Mouse (Mus musculus) small intestine, adult 2 months (tissue): Measurements from ENCODE around the gene Eepd1.

Experiments
- CTCF ChIP-seq: fragments of 200-500 bp; IDR thresholded peaks from 2 replicates; pipeline ENCODE4 v1.5.1; 2012; ENCODE audit warnings: low read depth, mild to moderate bottlenecking, control low read depth, inconsistent platforms, low read length, moderate library complexity, mixed read lengths; ENCODE audit not compliant: insufficient replicate concordance, insufficient read length; ENCODE audit errors: extremely low read depth
- POLR2A ChIP-seq: fragments of 200-500 bp; IDR thresholded peaks from 2 replicates; pipeline ENCODE4 v1.6.1; 2012; ENCODE audit warnings: low read depth, mild to moderate bottlenecking, control low read depth, inconsistent platforms, low read length, moderate library complexity

DNA sequence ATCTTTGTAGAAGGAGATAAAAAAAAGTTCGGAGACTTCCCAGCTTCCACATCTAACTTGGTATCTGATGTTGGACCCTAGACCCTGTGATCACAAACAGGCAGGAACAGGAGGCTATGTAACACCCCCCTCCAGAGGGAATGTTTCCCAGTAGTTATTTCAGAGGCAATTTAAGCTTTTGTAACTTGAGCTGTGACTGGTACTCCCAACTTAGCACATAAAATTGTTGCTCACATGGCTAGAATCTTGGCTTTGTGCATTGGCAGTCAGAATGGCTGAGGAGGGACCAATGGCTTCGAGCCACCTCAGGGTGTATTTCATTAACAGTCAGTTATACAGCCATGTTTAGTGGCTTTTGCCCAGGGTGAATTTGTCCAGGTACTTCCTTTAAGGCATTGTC lies 63.9 kb downstream of the Eepd1 start:
- TF ChIP-seq CTCF = no peak
- TF ChIP-seq POLR2A = no peak
